Mouse (Mus musculus) macrophage (primary cell): Measurements from ENCODE around the gene Olfr575. TPM values are rescaled to one million over a fixed set of nuclear protein-coding genes. Genes with fewer than 3 reads are reported as not detected.

Experiments
- H3K27ac ChIP-seq: fragments of 350-480 bp; formaldehyde crosslinking; 2 replicates; pipeline ENCODE4 v1.9.0; 2021
- H3K36me3 ChIP-seq: fragments of 350-480 bp; formaldehyde crosslinking; 2 replicates; pipeline ENCODE4 v1.9.0; 2021; ENCODE audit errors: inconsistent target
- H3K4me3 ChIP-seq: fragments of 350-480 bp; formaldehyde crosslinking; 2 replicates; pipeline ENCODE4 v1.9.0; 2021; ENCODE audit errors: inconsistent target
- H3K79me2 ChIP-seq: fragments of 350-480 bp; formaldehyde crosslinking; 2 replicates; pipeline ENCODE4 v1.9.0; 2021; ENCODE audit errors: inconsistent target
- WGBS: methylation state at CpG from one replicate; pipeline ENCODE4 v1.1.7; 2026; ENCODE audit warnings: inconsistent platforms; ENCODE audit not compliant: missing documents; 5-methylcytosine and 5-hydroxymethylcytosine counted together
- polyA plus RNA-seq: library from polyadenylated mRNA; stranded (reverse); fragments of 250-400 nt; gene quantifications from 3 replicates; pipeline ENCODE4 v1.2.4, GENCODE M21; 2018; ENCODE audit warnings: inconsistent platforms
- total RNA-seq, 78 experiments: library from RNA; depleted of rRNA; stranded (reverse); fragments of 250-400 nt; gene quantifications; 1 replicate in 9 of 78; 2 replicates in 24 of 78; 3 replicates in 43 of 78; 4 replicates in 2 of 78; pipeline ENCODE4 v1.2.4; 2018; ENCODE audit warnings: inconsistent platforms in 56 of 78

The Olfr575 gene
- not detected for total RNA-seq (2018; cell fraction: chromatin; rRNA removed)
- not detected for total RNA-seq (2018; cell fraction: cytosol; rRNA removed)
- not detected for total RNA-seq (2018; cell fraction: nucleus; rRNA removed)
- not detected in 3 replicates for polyA plus RNA-seq

DNA sequence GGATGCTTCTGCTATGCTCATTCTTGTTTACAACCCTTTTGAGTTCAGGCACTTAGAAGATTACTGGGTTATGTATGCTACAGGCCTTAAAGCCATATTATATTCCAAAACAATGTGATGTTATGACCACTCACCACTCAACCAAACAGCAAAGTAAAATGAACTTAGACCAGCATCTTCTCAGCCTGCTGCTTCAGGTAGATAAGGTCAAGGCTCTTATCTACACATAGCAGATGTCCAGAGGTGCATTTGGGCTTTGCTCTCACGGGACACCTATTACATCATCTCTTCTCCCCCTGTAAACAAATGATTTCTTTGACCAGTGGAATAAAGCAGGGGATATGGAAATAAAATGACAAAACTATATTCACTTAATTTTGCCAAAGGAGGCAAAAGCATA is at the start of gene Olfr575:
Gene Olfr575 (minus strand): TSS at position 183 of the 400 bp plus-strand sequence.
- no peak within 1 kb of the TSS for H3K27ac ChIP-seq
- whole genome bisulfite sequencing, result 67% methylated on average over 1 of the region's 1 CpGs

DNA sequence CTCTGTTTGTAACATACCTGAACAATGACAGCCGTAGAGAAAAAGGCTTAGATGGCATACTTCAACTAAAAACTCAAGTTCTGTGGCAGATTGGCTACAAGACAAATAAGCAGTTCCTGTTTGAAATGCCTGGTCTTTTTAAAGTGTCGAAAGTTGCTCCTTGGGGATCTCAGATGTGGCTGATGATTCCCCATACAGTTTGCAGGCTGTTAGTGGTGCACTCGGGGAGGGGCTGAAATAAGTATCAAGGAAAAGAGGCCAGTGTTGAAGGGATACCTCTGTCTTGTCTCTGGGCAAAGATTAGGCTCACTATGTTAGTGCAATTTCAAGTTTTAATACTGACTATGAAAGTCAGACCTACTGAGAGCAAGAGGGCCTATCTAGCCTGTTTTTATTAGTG is 30.6 kb upstream of the Olfr575 start, which contains the start of gene Olfr578:
Gene Olfr578 (minus strand): TSS at position 101 of the 400 bp plus-strand sequence.
- H3K4me3 ChIP-seq, result no peak within 1 kb of the TSS
- WGBS, result 86% methylated on average over 3 of the region's 3 CpGs
- H3K79me2 ChIP-seq, result no peaks in the 10 kb centered on the region
- H3K27ac ChIP-seq, result no peak within 1 kb of the TSS
- H3K36me3 ChIP-seq, result no peaks in the 10 kb centered on the region

More for the DNA sequence above, at the start of gene Olfr575:
- no peaks in the 10 kb centered on the region for H3K79me2 ChIP-seq
- H3K4me3 ChIP-seq, result no peak within 1 kb of the TSS
- H3K36me3 ChIP-seq, result no peaks in the 10 kb centered on the region

DNA sequence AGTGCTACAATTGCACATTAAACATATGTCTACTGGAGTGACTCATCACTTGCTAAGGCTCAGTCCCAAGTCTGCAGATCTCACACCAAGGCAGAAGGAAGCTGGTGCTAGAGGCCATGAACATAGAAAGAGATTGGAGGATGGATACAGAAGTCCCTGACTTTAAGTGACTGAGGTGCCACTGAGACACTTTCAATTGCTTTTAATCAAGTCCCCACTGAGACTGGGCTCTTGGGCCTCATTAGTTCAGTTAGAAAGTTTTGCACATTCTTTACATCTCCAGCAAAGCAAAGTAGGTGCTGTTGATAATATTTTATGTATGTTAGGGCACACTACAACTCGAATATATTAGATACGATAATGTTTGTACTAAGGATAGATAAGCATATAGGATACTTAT is 17.3 kb upstream of the Olfr575 start, which contains the start of gene Olfr577:
Gene Olfr577 (minus strand): TSS at position 101 of the 400 bp plus-strand sequence.
- Histone ChIP-seq H3K79me2 (no peaks in the 10 kb centered on the region), H3K4me3 (no peak within 1 kb of the TSS), H3K36me3 (no peaks in the 10 kb centered on the region), H3K27ac (no peak within 1 kb of the TSS)
- WGBS, result 93% methylated on average over 2 of the region's 2 CpGs

DNA sequence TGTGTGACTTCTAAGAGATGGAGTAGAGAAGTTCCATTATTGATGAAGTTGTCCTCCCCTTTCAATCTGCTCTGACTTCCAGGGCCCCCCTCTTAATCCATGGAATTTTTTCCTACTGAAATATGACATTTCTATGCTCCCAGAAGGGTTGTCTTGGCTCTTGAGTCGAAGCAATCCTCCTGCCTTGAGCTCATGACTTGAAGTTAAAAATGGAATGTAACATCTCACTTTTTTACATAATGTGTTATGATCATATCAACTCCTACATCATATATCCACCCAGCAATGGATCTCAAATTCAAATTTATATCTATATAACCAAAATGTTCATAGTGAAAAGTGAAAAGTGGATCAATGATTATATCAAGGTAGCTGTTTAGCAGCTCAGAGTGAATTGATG is 15.8 kb upstream of the Olfr575 start:
- no peak overlapping the region for H3K27ac ChIP-seq
- H3K4me3 ChIP-seq, result no peak overlapping the region
- no peaks in the 10 kb centered on the region for H3K79me2 ChIP-seq
- H3K36me3 ChIP-seq, result no peaks in the 10 kb centered on the region
- WGBS, result 13% methylated on average over 1 of the region's 1 CpGs

DNA sequence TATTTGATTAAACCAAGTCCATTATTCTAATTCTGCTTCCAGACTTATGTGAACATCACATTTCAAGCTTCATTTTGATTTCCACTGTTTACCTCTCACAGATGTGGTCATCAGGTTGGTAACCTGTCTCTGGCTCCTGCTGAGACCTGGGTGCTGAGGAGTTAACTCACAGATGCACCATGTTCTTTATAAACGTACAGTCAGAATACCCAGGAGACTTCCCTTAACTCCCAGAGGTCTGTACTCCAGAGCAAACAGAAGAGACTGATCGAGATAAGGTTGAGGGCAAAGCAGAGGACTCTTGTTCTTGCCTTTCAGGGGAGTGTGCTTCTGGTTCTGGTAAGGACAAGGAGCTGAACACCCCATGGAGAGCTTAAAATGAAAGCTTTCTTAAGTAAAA is 3.8 kb upstream of the Olfr575 start, which contains the start of gene Olfr576:
Gene Olfr576 (plus strand): TSS at position 301 of the 400 bp plus-strand sequence.
- Histone ChIP-seq H3K27ac (no peak within 1 kb of the TSS), H3K4me3 (no peak within 1 kb of the TSS), H3K36me3 (no peaks in the 10 kb centered on the region), H3K79me2 (no peaks in the 10 kb centered on the region)
- 57% methylated on average over 2 of the region's 2 CpGs for WGBS

DNA sequence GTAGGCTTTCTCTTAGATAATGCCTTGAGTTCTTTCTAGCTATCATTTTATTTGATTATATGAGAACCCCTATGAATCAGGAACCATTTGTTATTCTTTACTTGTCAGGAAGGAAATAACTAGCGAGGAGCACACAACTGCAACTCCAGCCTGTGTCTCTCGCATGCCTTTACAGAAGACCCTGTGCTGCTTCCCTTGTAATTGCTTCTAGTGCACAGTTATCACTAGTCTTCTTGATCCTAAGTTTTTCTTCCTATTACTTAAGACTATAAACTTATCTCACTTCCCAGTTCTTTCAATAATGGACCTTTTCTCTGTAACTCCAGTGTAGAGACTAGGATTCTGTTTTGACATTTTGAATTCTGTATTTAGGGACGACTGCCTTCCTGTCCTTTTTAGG is 438 bp downstream of the Olfr575 start:
- Histone ChIP-seq H3K36me3 (no peaks in the 10 kb centered on the region), H3K79me2 (no peaks in the 10 kb centered on the region), H3K4me3 (no peak overlapping the region), H3K27ac (no peak overlapping the region)
- 84% methylated on average over 3 of the region's 3 CpGs for WGBS

DNA sequence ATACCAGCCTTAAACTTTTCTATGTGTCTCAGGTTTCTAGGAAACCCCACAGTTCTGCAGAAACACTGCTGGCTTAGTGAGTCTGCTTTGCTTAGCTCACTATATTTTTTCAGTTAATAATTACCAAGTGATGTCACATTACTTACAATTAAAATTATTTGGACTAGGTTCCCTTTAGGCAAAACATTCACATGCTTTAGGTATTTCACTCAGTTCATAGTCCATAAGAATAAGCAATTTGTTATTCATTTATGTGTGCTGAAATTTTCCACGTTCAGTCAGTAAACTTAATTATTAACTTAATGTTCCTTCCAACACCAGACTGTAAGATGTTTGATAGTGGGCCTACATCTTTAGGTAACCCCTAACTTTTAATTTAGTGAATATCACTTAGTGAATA is 7.8 kb downstream of the Olfr575 start:
- Histone ChIP-seq H3K79me2 (no peaks in the 10 kb centered on the region), H3K4me3 (no peak overlapping the region), H3K27ac (no peak overlapping the region), H3K36me3 (no peaks in the 10 kb centered on the region)
- WGBS, result 100% methylated on average over 1 of the region's 1 CpGs

DNA sequence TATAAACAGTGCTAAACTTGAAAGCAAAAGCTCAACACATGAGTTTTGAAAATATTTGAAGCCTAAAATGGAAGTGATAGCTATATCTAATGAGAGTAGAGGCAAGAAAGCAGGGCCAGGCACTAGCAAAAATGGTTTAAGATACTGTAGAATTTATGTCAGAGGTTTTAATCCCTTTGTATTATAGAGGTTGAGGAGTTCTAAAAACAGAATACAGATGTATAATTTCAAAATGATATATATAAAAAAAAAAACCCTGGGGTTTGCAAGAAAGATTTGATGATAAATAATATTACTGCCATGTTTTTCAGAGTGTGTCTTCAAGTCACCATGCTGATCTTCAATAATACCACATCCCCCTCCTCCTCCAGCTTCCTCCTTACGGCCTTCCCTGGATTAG is 10.4 kb downstream of the Olfr575 start, which contains the start of gene Olfr574:
Gene Olfr574 (plus strand): TSS at position 301 of the 400 bp plus-strand sequence.
- Histone ChIP-seq H3K27ac (no peak within 1 kb of the TSS), H3K79me2 (no peaks in the 10 kb centered on the region), H3K4me3 (no peak within 1 kb of the TSS), H3K36me3 (no peaks in the 10 kb centered on the region)
- 100% methylated on average over 1 of the region's 1 CpGs for WGBS

DNA sequence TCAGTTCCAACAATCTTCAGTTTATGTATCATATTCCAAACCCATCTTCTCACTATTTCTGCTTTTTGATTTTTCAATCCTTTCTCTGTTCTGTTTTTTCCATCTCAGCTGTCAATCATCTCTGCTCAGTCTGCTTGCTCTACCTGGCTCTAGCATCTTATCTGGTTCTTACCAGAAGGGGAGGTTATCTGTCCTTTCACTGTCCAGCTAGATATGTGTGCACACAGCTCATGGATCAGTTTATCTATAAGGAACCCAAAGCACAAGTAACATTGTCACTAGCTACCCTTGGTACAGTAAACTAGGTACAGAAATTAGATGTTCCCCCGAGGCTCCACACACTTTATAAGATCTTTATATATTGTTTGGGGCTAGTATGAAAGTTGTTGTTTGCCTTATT is 15.2 kb downstream of the Olfr575 start:
- Histone ChIP-seq H3K79me2 (no peaks in the 10 kb centered on the region), H3K36me3 (no peaks in the 10 kb centered on the region), H3K4me3 (no peak overlapping the region), H3K27ac (no peak overlapping the region)
- WGBS, result 100% methylated on average over 1 of the region's 1 CpGs

DNA sequence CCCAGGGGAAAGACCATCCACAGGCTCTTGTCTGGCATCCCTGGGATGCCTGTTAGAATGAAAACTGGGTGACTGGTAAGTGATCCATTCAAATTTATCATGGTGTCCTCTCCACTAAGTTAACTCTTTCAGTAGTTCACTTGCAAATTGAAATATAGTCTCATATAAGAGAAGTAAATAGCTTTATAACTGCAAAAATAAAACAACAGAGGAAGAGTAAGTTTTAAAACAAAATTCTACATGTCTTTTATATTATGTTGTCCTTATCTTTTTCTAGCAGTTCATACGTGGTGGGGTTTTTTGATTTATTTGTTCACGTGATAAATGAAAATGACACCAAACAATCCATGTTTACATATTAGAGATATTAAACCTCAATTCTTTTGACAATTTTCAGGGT is 16.1 kb downstream of the Olfr575 start, which contains the start of gene Olfr573-ps1:
Gene Olfr573-ps1 (minus strand): TSS at position 101 of the 400 bp plus-strand sequence.
- WGBS, result 100% methylated on average over 2 of the region's 2 CpGs
- H3K79me2 ChIP-seq, result no peaks in the 10 kb centered on the region
- no peak within 1 kb of the TSS for H3K27ac ChIP-seq
- no peak within 1 kb of the TSS for H3K4me3 ChIP-seq
- no peaks in the 10 kb centered on the region for H3K36me3 ChIP-seq

DNA sequence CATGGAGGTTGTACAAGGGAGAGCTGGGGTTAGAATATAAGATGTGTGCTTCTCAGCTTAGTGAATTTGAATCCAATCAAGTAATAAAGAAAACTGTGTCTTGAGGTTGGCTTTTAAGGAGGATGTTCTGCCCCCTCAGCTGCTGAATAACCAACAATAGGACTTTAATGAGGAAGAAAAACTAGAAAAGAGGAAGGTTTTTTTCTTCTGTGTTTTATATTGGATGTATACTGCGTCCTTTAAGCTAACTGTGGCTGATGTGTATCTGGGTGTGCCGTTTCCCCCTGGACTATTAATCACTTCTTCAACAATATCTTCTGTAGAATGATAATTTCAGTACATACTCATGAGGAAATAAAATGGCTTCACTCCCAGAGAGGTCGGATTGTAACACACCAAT is 31.5 kb downstream of the Olfr575 start:
- 20% methylated on average over 3 of the region's 3 CpGs for WGBS
- Histone ChIP-seq H3K36me3 (no peaks in the 10 kb centered on the region), H3K27ac (no peak overlapping the region), H3K4me3 (no peak overlapping the region), H3K79me2 (no peaks in the 10 kb centered on the region)

DNA sequence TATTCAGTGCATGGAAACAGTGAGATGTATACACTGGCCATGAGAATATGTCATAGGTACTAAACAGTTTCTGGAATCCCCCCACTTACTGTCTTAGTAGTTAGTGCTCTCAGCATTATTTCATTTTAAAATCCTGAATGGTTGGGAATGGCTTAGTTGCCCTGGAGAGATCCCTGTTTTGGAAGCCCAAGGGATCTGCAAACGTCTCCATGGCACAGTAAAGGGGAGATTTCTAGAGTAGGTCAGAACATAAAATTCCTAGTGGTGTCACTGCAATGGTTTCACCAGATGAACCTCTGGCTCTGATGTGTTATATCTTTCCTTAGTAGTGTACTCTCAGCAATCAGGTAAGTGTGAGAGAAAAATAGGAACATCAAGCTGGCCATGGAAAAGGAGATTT is 34.5 kb downstream of the Olfr575 start, which contains the start of gene Olfr572:
Gene Olfr572 (plus strand): TSS at position 301 of the 400 bp plus-strand sequence.
- Histone ChIP-seq H3K4me3 (no peak within 1 kb of the TSS), H3K36me3 (no peaks in the 10 kb centered on the region), H3K27ac (no peak within 1 kb of the TSS), H3K79me2 (no peaks in the 10 kb centered on the region)
- WGBS, result 89% methylated on average over 1 of the region's 1 CpGs

DNA sequence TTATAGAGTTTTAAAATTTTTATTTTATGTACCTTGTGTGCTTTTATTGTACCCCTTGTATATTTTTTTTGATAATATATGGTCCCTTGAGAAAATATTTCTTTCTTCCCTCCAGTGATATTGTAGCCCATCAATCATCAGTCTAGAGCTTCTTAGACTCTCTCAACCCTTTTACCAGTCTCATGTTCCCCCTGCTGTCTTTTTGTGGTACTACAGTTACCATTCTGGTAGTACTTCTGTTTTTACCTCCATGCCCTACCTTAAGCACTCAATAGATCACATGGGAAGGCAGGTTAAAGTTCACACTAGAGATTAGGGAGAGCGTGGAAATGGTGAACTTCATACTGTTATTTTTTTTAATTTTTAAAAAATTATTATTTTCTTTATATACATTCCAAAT is 38.9 kb downstream of the Olfr575 start:
- no peak overlapping the region for H3K27ac ChIP-seq
- no peak overlapping the region for H3K4me3 ChIP-seq
- 0% methylated on average over 1 of the region's 1 CpGs for WGBS
- no peaks in the 10 kb centered on the region for H3K79me2 ChIP-seq
- H3K36me3 ChIP-seq, result no peaks in the 10 kb centered on the region

DNA sequence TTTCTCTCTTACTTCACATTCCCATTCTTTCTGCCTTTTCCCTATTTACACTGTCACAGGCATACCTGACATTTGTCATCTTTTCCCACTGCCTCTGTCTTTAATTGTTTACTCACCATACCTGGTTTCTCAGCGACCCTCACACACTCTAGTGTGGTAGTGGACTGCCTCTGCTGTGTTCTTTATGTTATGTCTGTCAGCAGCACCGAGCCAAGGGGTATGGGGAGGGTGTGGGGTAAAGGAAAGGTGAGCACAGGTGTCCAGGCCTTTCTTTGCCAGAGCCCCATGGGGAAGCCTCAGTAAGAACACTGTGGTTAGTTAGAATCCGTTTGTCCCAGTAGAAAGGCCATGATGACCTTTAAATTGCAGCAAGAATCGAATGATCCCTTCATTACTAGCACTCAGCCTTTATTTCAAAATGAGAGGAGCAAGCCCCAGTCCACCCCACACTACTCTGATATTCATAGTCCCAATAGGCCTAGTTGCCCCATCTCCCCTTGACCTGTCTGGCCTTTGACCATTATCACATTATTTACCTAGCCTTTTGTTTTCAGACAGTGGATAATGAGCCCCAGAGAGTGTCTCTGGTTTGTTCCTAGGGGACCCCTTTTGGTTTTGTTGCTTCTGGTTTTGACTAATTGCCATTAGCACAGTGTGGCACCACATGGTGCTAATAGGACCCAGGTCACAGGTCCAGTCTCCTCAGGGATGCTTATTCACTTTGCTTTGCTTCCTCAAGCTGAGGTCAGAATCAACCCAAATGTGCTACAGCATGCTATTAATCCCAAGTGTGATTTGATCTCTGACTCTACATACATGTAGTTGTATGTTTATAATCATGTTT is 41.3 kb downstream of the Olfr575 start, which contains the start of gene Olfr571:
Gene Olfr571 (minus strand): TSS at position 505 of the 844 bp plus-strand sequence.
- H3K79me2 ChIP-seq, result no peaks in the 10 kb centered on the region
- H3K27ac ChIP-seq, result no peak within 1 kb of the TSS
- WGBS, result 85% methylated on average over 4 of the region's 4 CpGs
- no peaks in the 10 kb centered on the region for H3K36me3 ChIP-seq
- no peak within 1 kb of the TSS for H3K4me3 ChIP-seq

DNA sequence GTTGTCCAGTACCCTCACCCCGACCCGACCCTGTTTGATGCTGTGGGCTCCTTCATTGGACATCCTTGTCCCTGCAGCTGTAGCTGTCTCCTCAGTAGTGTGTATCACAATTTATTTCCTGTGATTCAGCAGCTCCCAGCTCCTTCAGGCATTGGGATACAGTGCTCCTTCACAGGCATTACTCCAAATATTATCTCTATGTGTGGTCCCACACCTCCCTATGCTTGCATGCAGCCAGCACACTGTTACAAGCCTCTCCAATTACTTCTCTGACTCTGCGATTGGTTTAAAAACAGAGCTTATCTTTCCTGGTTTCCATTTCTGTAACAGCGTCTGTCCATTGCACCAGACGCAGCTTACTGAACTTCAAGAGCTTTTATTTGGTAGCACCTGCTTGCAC is 42.2 kb downstream of the Olfr575 start:
- Histone ChIP-seq H3K36me3 (no peaks in the 10 kb centered on the region), H3K27ac (no peak overlapping the region), H3K79me2 (no peaks in the 10 kb centered on the region), H3K4me3 (no peak overlapping the region)
- WGBS, result 86% methylated on average over 5 of the region's 5 CpGs
